Mouse (Mus musculus): ENCODE results near the gene Rcan3.

Gene Rcan3

DNA sequence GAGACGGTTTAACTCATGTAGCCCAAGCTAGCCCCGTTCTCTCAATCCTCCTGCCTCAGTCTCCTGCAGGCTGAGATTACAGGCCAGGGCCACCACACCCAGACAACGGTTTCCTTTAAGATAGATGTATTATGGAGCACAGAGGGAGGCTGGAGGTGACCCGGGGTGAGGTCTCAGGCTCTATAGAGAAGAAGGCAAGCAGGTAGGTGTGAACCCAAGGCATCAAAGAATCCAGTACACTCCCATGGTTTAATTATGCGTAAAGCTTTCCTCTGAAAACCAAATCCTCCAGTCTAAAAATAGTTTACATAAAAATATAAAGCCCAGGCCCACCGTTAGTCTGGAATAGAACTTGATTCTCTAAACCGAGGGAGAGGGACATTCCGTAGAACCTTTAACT, 20.2 kb downstream of the Rcan3 start:
- DNase-seq (ENCODE audit: low spot score): no peak

GRCm38 (mm10) chr4:135411633-135412032, 22.0 kb downstream of the Rcan3 start:
- no peak for DNase-seq (ENCODE audit: low spot score)

- DNase-seq (ENCODE audit: low spot score): no peak
Measured at GRCm38 (mm10) chr4:135406180-135406579, 27.5 kb downstream of the Rcan3 start.

GRCm38 (mm10) chr4:135404916-135405315, 28.7 kb downstream of the Rcan3 start:
- no peak for DNase-seq (ENCODE audit: low spot score)

DNA sequence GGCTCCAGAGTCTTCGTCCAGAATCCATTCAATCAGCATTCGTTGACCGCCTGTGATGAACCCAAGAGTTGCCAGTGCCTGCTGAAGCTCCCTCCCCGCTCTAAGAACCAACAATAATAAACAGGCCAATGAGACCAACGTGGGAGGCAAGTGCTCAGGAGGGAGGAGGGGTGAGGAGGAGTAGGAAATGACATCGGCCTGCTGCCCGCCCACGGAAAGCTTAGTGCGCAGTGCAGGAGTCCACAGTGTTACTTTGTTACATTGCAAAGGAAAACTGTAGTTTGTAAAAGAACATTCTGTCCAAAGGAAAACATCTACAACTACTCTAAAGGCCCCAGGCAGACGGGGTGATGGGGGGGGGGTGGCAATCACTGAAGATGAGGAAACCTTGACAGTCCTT, 29.6 kb downstream of the Rcan3 start:
- peak; percentile 85 for DNase-seq (ENCODE audit: low spot score)

DNA sequence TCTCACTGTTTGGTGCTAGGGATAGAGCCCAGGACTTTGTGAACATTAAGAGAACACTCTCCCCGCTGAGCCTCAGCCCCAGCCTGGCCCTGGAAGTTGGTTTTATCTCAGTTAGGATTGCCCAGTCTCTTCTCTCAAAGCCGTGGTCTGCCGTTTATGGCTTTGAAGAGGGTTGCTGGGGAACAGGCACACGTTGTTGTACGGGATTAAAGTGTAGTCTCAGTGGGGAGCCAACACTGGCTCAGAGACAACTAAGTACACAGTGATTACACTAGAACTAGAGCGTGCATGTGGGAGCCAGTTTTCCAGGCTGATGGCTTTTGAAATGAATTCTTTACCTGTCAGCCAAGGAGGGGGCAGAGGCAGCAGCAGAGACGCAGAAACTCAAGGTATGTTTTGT, 31.8 kb downstream of the Rcan3 start:
- DNase-seq (ENCODE audit: low spot score): no peak

DNA sequence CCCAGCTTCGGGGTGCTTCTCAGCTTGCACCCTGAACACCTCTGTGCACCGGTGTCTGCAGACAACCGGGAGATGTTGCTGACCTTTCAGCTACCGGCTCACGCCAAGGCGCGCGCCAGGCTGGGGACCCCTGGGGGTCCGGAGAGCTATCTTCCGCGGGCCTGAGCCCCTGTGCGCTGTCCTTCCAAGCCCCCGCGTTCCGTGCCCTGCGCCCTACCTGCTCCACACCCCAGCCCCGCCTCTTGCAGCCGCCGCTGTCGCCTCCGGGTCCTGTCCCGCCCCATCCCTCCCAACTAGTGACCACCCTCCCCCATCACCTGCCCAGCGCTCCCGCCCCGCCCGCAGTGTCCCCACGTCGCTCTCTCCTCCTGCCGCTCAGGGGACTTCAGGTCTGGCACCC, 35.7 kb downstream of the Rcan3 start, which contains the start of gene Ncmap:
Ncmap (minus strand) TSS at position 237 of the 400 bp plus-strand sequence.
- DNase-seq (ENCODE audit: low spot score): no peak

DNA sequence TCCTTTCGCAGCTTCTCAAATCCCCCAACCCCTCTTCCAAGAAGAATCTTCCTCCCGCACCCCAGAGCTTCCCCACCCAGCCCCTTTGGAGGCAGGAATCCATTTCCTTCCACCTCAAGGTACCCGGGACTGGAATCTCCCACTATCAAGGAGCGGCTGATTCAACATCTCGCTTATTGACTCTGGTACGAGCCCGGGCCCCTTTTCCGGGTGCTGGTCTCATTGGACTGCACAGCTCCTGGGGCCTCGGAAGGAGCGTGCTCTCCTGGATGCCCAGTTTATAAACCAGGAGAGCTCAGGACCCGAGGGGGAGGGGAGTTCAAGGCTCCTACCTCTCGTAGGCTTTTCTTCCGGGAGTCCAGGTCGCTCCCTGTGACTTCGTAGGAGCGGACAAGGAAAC, 36.1 kb downstream of the Rcan3 start:
- DNase-seq (ENCODE audit: low spot score): no peak

- DNase-seq (ENCODE audit: low spot score): no peak
Measured at GRCm38 (mm10) chr4:135396303-135396702, 37.4 kb downstream of the Rcan3 start.

- no peak for DNase-seq (ENCODE audit: low spot score)
Measured at GRCm38 (mm10) chr4:135395375-135395774, 38.3 kb downstream of the Rcan3 start.

DNA sequence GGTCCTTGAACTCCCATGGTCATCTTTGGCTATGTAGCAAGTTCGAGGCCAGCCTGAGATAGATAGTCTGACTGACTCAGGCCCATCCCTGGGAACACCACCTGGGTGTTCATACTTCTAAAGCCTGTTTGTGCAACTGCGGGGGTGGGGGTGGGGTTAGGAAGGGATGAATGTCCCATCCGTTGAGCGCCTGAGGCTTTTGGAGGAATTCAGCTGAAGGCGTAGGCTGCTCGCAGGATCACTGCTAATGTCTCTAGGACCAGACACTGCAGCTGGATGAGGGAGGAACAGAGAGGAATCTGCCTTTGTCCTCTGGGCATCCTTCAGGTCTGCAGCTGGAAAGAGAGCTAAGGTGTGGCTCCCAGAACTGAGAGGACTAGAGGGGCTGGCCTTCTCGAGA, 39.0 kb downstream of the Rcan3 start:
- DNase-seq (ENCODE audit: low spot score): no peak

DNA sequence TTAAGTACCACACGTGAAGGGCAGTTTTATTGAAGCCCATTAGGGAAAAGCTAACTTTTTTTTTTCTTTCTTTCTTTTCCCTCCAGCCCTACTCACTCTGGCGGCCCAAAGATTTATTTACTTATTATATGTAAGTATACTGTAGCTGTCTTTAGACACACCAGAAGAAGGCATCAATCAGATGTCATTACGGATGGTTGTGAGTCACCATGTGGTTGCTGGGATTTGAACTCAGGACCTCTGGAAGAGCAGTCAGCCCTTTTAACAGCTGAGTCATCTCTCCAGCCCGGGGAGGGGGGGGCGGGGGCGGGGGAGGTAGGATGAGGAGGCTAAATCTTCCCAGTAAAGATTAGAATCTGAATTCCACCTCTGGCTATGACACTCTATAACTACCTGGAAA, 40.3 kb downstream of the Rcan3 start:
- DNase-seq (ENCODE audit: low spot score): no peak

DNA sequence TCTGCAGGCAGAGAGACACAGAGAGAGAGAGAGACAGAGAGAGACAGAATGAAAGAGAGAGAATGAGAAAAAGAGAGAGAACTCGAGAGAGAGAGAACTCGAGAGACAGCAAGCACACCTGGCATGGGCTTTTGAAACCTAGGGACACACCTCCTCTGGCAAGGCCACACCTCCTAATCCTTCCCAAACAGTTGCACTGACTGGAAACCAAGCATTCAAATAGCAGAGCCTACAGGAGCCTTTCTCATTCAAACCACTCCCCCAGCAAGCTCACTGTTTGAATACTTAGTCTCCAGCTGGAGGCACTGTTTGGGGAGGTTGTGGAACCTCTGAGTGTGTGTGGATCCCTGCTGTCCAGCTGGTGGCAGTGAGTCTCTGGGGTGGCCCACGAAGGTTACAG, 40.9 kb downstream of the Rcan3 start:
- DNase-seq (ENCODE audit: low spot score): no peak

GRCm38 (mm10) chr4:135391014-135391413, 42.6 kb downstream of the Rcan3 start:
- no peak for DNase-seq (ENCODE audit: low spot score)

GRCm38 (mm10) chr4:135385614-135386013, 48.0 kb downstream of the Rcan3 start:
- DNase-seq (ENCODE audit: low spot score): no peak

- DNase-seq (ENCODE audit: low spot score): peak; percentile 64
Measured at GRCm38 (mm10) chr4:135382316-135382715, 51.3 kb downstream of the Rcan3 start.

GRCm38 (mm10) chr4:135381355-135381754, 52.3 kb downstream of the Rcan3 start:
- no peak for DNase-seq (ENCODE audit: low spot score)

GRCm38 (mm10) chr4:135377241-135377640, 56.4 kb downstream of the Rcan3 start:
- no peak for DNase-seq (ENCODE audit: low spot score)

GRCm38 (mm10) chr4:135375444-135375843, 58.2 kb downstream of the Rcan3 start:
- DNase-seq (ENCODE audit: low spot score): peak; percentile 52

DNA sequence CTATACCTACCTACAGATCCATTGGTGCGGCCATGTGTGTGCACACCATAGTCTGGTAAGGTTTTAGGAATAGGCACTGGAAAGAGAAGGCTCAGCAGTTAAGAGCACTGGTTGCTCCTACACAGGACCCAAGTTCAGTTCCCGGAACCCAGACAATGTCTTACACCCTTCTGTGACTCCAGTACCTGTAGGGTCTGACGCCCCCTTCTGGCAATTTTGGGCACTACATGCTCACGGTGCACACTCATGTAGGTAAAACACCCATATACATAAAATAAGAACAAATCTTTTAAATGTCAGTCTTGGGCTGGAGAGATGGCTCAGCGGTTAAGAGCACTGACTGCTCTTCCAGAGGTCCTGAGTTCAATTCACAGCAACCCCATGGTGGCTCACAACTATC, 60.4 kb downstream of the Rcan3 start:
- DNase-seq (ENCODE audit: low spot score): no peak

- DNase-seq (ENCODE audit: low spot score): no peak
Measured at GRCm38 (mm10) chr4:135370372-135370771, 63.3 kb downstream of the Rcan3 start.

DNA sequence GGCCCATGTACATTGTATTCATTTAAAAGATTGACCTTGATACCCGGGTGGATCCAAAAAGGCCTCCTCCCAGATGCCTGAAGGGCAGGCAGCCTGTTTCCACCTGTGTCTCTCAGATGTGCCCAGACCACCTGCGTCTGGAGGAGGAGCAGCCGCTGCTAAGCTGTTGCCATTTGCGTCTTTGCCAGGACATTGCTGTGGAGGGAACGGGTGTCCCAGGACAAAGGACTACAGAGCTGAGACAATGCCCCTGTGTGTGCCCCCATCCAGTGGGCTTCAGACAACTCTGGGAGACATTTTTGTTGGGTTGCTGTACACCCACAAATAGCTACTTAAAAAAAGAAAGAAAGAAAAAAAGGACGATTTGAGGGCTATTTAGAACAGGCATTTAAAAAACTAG, 70.8 kb downstream of the Rcan3 start:
- no peak for DNase-seq (ENCODE audit: low spot score)
